Mouse (Mus musculus) stomach, embryonic 16.5 days (tissue): ENCODE results near the gene Slc4a1. TPM values are rescaled to one million over a fixed set of nuclear protein-coding genes. Genes with fewer than 3 reads are reported as not detected.

Source experiments
- ATAC-seq: fragments of 200-750 bp; cut with Nextera tagmentation; 2 replicates; pipeline ENCODE4 v1.8.0; 2017; ENCODE audit warnings: moderate number of reproducible peaks, moderate TSS enrichment; ENCODE audit not compliant: insufficient read depth, low FRiP score
- H3K27ac ChIP-seq: fragments of 300-500 bp; sonication (generic); 2 replicates; pipeline ENCODE4 v1.5.1; 2014; ENCODE audit warnings: low read length
- H3K27me3 ChIP-seq: fragments of 300-500 bp; sonication (generic); 2 replicates; pipeline ENCODE4 v1.6.1; 2014; ENCODE audit warnings: low read length, control low read depth, mixed read lengths; ENCODE audit not compliant: control insufficient read depth, insufficient read depth
- H3K36me3 ChIP-seq: fragments of 300-500 bp; sonication (generic); 2 replicates; pipeline ENCODE4 v1.6.1; 2014; ENCODE audit warnings: low read length; ENCODE audit not compliant: control insufficient read depth, insufficient read depth
- H3K4me1 ChIP-seq: fragments of 300-500 bp; sonication (generic); 2 replicates; pipeline ENCODE4 v1.6.1; 2014; ENCODE audit warnings: low read length, control low read depth, mixed read lengths; ENCODE audit not compliant: control insufficient read depth, insufficient read depth
- H3K4me2 ChIP-seq: fragments of 300-500 bp; sonication (generic); 2 replicates; pipeline ENCODE4 v1.6.1; 2014; ENCODE audit warnings: low read depth, low read length, mixed read lengths
- H3K4me3 ChIP-seq: fragments of 300-500 bp; sonication (generic); replicated peaks from 2 replicates; pipeline ENCODE4 v1.5.1; 2014; ENCODE audit warnings: mild to moderate bottlenecking, low read length
- H3K9ac ChIP-seq: fragments of 300-500 bp; sonication (generic); 2 replicates; pipeline ENCODE4 v1.6.1; 2014; ENCODE audit warnings: low read length
- H3K9me3 ChIP-seq: fragments of 300-500 bp; sonication (generic); replicated peaks from 2 replicates; pipeline ENCODE4 v1.6.1; 2016; ENCODE audit warnings: low read length, control low read depth; ENCODE audit not compliant: control insufficient read depth
- WGBS: fragments of 180-500 bp; shearing (Covaris S2); extraction: QIAGEN DNeasy Blood & Tissue Kit; methylation state at CpG from one replicate; pipeline ENCODE4 v1.1.7; 2014; 5-methylcytosine and 5-hydroxymethylcytosine counted together
- polyA plus RNA-seq: library from polyadenylated mRNA; unstranded; fragments of >200 nt; fragmentation: Nextera tagmentation; extraction: Ambion mirVana; gene quantifications from 2 replicates; pipeline ENCODE4 v1.2.1, GENCODE M21; 2015

Slc4a1 gene
- polyA plus RNA-seq, 1 experiment from 2014 or later: 47.2 TPM

- Histone ChIP-seq H3K27ac (no peak overlapping the region), H3K9ac (no peak overlapping the region), H3K4me2 (no peak overlapping the region), H3K36me3 (no peaks in the 10 kb centered on the region), H3K4me3 (no peak overlapping the region), H3K9me3 (no peaks in the 10 kb centered on the region), H3K4me1 (no peaks in the 10 kb centered on the region), H3K27me3 (no peaks in the 10 kb centered on the region)
- 71% methylated on average over 3 of the region's 3 CpGs for WGBS
- ATAC-seq: no peak; the same call in 1 of the 2 replicates
Observed at GRCm38 (mm10) chr11:102349189-102349954, 16.6 kb downstream of the Slc4a1 start.

DNA sequence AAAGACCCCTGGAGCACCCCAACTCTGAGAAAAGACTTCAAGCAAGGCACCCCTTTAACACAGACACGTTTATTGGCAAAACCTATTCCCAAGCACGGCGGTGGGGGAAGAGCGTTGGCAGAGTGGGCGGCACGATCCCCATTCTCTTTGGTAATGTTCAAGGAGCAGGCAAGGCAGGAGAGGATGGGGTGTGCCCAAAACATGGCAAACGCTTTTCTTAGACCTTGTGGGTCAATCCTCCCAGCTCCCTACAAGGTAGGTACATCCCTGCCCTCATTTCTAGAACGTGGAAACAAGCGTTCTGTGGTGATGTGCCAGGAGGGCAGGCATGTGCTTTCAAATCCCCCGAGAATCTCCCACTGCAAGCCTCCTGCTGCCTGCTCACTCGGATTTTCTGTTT lies 17.2 kb downstream of the Slc4a1 start:
- Histone ChIP-seq H3K27me3 (no peaks in the 10 kb centered on the region), H3K36me3 (no peaks in the 10 kb centered on the region), H3K27ac (no peak overlapping the region), H3K4me2 (no peak overlapping the region), H3K9ac (no peak overlapping the region), H3K4me1 (no peaks in the 10 kb centered on the region), H3K4me3 (no peak overlapping the region), H3K9me3 (no peaks in the 10 kb centered on the region)
- WGBS: 89% methylated on average over 11 of the region's 11 CpGs
- ATAC-seq: no peak

GRCm38 (mm10) chr11:102348101-102348585 lies 17.9 kb downstream of the Slc4a1 start:
- ATAC-seq: no peak
- Histone ChIP-seq H3K4me2 (no peak overlapping the region), H3K9ac (no peak overlapping the region), H3K27me3 (no peaks in the 10 kb centered on the region), H3K4me1 (no peaks in the 10 kb centered on the region), H3K36me3 (no peaks in the 10 kb centered on the region), H3K9me3 (no peaks in the 10 kb centered on the region), H3K27ac (no peak overlapping the region), H3K4me3 (no peak overlapping the region)
- WGBS: 92% methylated on average over 7 of the region's 7 CpGs

GRCm38 (mm10) chr11:102347683-102348082 lies 18.3 kb downstream of the Slc4a1 start:
- Histone ChIP-seq H3K9me3 (no peaks in the 10 kb centered on the region), H3K9ac (no peak overlapping the region), H3K4me3 (no peak overlapping the region), H3K27ac (no peak overlapping the region), H3K4me1 (no peaks in the 10 kb centered on the region), H3K4me2 (no peak overlapping the region), H3K36me3 (no peaks in the 10 kb centered on the region), H3K27me3 (no peaks in the 10 kb centered on the region)
- no peak for ATAC-seq
- WGBS: 73% methylated on average over 5 of the region's 5 CpGs

DNA sequence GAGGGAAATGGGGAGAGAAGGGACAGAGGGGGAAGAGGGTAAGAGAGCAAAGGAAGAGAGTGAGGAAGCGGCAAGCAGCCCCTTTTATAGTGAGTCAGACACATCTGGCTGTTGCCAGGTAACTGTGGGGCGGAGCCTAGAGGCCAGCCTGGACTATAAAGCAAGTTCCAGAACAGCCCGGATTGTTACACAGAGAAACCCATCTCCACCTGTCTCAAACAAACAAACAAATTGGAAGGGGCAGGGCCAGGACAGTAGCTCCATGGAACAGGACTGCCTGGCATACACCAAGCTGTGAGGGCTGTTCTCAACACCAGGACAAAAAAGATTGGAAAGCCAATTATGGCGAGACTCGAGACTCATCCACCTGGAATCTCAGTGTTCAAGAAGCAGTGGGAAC lies 19.1 kb downstream of the Slc4a1 start:
- WGBS: 63% methylated on average over 5 of the region's 5 CpGs
- Histone ChIP-seq H3K4me2 (no peak overlapping the region), H3K9ac (no peak overlapping the region), H3K36me3 (no peaks in the 10 kb centered on the region), H3K4me1 (no peaks in the 10 kb centered on the region), H3K27ac (no peak overlapping the region), H3K9me3 (no peaks in the 10 kb centered on the region), H3K27me3 (no peaks in the 10 kb centered on the region), H3K4me3 (no peak overlapping the region)
- no peak for ATAC-seq

DNA sequence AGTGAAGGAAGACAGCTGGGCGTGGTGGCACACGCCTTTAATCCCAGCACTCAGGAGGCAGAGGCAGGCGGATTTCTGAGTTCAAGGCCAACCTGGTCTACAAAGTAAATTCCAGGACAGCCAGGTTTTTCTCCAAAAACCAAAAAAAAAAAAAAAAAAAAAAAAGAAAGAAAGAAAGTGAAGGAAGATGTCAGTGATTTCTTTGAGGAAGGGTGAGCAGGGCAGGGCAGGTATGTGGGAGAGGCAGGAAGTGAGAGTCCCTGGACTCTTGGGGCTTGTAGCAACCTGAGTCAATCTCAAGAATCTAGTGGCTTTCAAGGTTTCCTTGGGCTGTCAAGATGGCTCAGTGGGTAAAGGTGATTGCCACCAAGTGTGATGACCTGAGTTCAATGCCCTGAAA lies 21.5 kb downstream of the Slc4a1 start:
- H3K4me1 ChIP-seq: no peaks in the 10 kb centered on the region
- no peaks in the 10 kb centered on the region for H3K9me3 ChIP-seq
- no peak for ATAC-seq
- no peak overlapping the region for H3K4me3 ChIP-seq
- 83% methylated on average over 3 of the region's 3 CpGs for WGBS
- H3K27me3 ChIP-seq: no peaks in the 10 kb centered on the region
- H3K4me2 ChIP-seq: no peak overlapping the region
- no peak overlapping the region for H3K27ac ChIP-seq
- no peak overlapping the region for H3K9ac ChIP-seq
- no peaks in the 10 kb centered on the region for H3K36me3 ChIP-seq

- Histone ChIP-seq H3K4me3 (no peak overlapping the region), H3K27me3 (no peaks in the 10 kb centered on the region), H3K9me3 (no peaks in the 10 kb centered on the region), H3K36me3 (no peaks in the 10 kb centered on the region), H3K27ac (no peak overlapping the region), H3K4me1 (no peaks in the 10 kb centered on the region), H3K9ac (no peak overlapping the region), H3K4me2 (no peak overlapping the region)
- WGBS: 69% methylated on average over 12 of the region's 12 CpGs
- ATAC-seq: no peak
Observed at GRCm38 (mm10) chr11:102342742-102343141, 23.3 kb downstream of the Slc4a1 start.

DNA sequence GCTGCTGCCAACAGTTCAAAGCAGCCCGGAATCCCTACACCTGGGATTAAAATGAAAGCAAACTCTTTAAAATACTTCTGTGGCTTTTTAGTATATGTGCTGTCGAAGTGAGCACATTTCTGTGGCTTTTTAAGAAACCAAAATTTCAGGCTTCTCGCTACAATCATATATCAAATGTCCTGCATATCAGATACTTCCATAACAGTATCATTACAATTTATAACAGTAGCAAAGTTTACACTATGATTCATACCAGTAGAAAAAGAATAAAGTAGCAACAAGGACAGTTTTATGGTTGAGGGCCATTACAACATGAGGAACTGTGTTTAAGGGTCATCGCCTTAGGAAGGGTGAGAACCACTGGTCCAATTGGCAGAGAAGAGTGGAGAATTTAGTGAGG lies 24.9 kb downstream of the Slc4a1 start:
- Histone ChIP-seq H3K9me3 (no peaks in the 10 kb centered on the region), H3K27ac (no peak overlapping the region), H3K4me1 (no peaks in the 10 kb centered on the region), H3K4me2 (no peak overlapping the region), H3K36me3 (no peaks in the 10 kb centered on the region), H3K27me3 (no peaks in the 10 kb centered on the region), H3K9ac (no peak overlapping the region), H3K4me3 (no peak overlapping the region)
- no peak for ATAC-seq
- WGBS: 87% methylated on average over 4 of the region's 4 CpGs

DNA sequence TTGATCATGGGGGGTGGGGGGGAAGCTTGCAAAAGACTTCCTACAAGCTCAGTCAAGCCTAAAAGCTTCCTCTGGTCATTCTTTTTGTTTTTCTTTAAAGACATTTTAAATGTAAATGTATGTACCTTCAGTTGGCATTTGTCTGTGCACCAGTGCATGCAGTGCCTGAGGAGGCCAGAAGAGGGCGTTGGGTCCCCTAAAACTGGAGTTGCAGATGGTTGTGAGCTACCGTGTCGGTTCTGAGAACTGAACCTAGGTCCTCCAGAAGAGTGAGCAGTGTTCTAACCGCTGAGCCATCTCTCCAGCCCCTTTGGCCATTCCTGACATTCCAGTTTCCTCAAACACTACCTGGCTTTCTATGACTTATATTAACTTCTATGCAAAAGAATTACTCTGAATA lies 26.4 kb downstream of the Slc4a1 start:
- Histone ChIP-seq H3K4me3 (no peak overlapping the region), H3K4me1 (no peaks in the 10 kb centered on the region), H3K4me2 (no peak overlapping the region), H3K36me3 (no peaks in the 10 kb centered on the region), H3K27ac (no peak overlapping the region), H3K9me3 (no peaks in the 10 kb centered on the region), H3K9ac (no peak overlapping the region), H3K27me3 (no peaks in the 10 kb centered on the region)
- ATAC-seq: no peak
- 62% methylated on average over 4 of the region's 4 CpGs for WGBS
